Mouse (Mus musculus) thymus, postnatal 14 days (tissue): ENCODE measurements around the gene Armc6.
"Not testable (repeated sequence)": the region's sequence is repeated elsewhere in the genome, so short reads cannot be mapped to it uniquely, and the experiment has no call there.

Source experiments
- DNase-seq: peaks from one replicate; pipeline ENCODE4 v3.0.0; 2021

Gene Armc6

DNA sequence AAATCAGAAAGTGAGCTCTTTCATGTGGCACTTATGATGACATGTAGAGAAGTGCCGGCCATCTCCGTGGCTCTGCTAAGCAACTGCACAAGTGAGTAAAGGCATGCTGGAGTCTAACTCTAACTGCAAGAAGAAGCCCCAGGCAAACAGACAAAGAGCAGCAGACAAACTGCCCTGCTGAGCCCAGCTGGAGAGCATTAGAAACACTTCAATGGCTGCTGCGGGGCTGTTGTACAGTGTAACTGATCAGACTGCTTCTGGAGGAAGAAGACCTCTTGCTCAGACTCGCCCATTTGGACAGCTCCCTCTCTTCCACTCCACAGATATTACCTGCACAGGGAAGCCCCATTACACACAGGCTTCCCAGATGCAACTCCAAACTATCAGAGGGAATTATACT lies 6.3 kb downstream of the Armc6 start:
- DNase-seq = no peak

DNA sequence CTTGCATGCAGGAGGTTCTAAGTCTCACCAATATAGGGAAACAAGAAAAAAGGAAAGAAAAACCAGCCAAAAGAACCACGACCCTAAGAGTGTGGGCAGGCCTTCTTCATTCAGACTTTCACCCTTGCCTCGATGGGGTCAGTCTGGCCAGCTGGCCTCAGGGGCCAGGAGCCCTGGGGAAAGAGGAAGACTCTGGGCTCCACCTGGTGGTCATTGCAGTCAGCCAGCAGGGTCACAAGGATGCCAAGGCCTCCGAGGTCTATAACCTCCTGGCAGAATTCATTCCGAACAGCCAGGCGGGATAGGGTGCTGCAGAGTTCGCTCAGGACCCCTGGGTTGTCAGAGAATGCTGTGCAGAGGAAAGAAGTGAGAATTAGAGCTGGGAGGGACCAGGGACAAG lies 10.9 kb downstream of the Armc6 start:
- peak; percentile 27 for DNase-seq

DNA sequence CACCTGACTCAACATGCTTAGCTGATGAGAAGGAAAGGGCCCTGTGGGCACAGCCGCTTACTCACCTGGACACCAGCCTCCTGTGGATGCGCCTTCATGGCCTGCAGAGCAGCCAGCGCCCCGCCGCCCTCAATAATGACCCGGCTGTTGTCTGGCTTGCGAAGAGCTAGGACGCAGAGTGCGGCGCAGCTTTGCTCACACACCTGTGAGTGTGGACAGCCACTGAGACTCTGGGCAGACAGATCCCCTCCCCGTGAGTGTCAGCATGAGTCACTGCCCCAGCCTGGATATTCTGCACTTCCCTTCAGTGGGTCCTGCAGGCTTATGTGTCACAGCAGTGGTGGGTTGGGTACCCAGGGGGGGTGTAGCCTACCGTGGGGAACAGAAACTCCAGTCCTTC lies 12.2 kb downstream of the Armc6 start:
- no peak for DNase-seq

DNA sequence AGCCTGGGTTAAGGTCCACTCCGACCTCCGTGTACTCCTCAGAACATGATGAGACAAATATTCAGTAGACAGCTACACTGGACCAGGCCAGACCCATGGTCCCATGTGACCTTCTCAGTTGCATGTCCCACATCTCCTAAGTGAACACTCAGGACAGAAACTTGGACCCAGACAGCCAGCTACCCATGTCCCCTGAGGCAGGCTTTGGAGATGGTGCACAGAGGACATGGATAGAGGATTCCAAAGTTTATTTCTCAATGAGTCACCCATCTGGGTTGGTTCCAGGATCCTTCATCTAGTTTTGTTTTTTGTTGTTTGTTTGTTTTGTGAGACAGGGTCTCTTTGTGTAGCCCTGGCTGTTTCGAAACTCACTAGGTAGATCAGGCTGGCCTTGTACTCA lies 13.4 kb downstream of the Armc6 start:
- no peak for DNase-seq

DNA sequence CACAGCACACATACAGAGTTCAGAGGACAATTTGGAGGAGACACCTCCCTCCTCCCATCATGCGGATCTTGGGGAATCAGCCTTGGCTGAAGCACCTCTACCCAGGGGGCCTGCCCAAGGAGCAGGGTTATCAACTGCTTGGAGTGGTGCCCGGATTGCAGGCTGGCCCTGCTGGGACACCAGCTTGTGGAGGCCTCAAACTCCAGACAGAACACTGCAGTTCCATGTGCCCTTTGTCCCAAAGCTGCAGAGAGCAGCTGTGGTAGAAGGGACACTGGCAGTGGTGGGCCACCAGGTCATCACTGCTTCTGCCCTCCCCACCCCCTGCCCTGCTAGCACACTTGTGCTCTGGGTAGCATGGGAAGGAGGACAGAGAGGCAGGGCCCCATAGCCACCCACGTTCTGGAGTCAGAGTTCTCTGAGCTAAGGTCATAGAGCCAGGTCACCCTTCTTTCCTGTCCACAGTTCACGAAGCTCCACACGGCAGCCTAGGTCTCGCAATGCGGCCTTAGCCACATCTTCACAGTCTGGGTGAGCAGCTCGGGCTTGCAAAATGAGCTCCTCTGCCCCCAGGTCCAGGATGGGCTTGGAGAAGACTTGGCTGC lies 13.9 kb downstream of the Armc6 start:
- no peak for DNase-seq

DNA sequence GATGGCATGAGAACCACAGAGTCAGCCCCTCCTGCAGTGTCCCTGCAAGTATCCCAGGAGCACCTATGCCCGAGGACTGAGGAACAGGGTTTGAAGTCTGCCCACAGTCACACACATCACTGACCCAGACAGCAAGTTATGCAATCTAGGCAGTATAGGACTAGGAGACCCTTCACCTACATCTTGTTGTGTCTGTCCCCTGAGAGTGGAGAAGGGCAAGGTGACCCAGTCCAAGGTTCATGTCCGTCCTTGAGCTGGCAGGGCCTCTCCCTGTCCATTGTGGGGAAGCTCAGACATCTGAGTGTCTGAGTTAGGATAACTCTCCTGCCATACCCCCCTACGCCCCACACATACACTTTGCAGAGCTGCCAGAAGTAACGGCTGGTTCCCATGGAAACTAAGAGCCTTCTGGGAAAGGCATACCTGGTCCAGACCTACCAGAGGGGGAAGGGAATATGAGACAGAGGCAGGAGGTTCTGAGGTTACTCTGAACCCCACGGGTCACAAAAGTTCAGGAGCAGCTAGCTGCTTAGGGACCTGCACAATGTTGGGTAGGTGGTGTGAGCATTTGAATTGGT lies 15.1 kb downstream of the Armc6 start:
- DNase-seq = no peak

DNA sequence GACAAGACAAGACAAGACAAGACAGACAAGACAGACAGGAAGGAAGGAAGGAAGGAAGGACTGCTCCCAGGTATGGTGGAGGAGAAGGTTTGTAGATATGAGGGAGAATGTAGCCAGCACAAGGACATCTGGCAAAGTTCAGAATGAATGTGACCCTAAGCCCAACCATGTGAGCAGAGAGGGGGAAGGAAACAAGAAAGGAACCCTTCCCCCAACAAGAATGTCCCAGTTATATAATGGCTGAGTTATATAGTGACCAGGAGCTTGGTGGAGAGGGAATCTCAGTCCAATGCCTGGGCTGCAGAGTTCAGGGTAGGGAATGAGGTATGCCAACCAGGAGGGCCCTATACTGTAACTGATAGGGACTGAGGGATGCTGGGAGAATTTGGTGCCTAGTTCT lies 16.8 kb downstream of the Armc6 start:
- DNase-seq = no peak

DNA sequence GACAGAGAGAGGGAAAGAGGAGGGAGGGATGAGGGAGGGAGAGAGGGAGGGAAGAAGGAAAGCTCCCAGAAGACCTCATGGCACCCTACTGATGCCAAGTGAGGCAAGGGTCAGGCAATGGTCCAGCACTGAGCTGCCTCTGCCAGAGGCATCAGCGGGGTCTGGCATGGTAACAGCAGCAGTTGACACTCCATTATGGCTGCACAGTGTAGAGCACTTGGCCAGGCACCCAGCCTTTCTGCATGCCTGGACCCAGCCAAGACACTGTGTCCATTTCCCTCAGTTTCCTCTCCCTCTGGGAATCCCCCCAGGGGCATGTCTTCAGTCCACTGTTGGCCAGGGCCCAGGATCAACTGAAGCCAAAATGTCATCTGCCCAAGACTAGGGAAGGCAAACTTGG lies 17.7 kb downstream of the Armc6 start:
- DNase-seq = no peak

DNA sequence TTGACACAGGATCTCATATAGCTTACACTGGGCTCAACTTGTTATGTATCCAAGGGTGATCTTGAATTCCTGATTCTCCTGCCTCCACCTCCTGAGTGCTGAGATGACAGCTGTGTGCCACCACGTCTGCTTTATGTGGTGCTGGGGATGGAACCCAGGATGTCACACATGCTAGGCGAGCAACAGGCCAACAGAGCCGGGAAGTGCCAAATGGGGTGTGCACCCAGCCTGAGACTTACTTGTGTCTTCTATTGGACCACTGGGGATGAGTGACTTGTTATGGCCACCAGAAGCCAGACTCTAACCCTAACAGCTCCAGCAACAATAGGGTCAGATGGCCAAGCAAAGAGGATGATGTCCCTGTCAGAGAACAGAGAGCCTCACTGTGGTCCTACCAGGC lies 18.1 kb downstream of the Armc6 start:
- not testable (repeated sequence) for DNase-seq

DNA sequence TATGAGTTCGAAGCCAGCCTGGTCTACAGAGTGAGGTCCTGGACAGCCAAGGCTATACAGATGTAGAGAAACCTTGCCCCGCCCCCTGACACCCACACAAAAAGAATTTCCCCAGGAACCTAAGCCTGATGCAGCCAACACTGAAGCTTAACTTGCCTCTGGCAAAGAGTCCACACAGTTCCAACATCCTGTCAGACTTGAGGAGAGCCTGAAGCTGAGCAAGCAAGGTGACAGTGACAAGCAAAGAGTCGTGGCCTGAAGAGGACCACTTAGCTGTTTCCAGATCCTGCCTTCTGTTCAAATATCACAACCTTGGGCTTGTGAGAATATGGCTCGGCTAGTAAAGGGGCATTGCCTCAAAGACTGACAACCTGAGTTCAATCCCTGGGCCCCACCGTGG lies 19.2 kb downstream of the Armc6 start:
- no peak for DNase-seq

DNA sequence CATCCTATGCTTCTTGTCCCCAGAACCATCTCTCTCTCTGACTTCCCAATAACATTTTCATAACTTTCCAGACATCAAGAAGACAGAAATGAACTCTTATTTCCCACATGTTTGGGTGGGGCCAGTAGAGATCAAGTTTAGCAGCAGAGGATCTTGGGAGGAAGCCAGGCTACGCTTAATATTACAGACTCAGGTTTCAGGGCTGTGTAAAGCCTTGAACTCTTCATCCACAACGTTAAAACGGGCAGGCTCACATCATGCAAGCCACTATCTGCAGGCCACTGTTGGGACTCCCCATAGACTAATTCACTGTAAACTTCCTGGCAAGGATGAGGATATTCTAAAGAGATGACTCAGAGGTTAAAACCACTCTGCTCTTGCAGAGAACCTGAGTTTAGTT lies 19.9 kb downstream of the Armc6 start:
- DNase-seq = no peak

DNA sequence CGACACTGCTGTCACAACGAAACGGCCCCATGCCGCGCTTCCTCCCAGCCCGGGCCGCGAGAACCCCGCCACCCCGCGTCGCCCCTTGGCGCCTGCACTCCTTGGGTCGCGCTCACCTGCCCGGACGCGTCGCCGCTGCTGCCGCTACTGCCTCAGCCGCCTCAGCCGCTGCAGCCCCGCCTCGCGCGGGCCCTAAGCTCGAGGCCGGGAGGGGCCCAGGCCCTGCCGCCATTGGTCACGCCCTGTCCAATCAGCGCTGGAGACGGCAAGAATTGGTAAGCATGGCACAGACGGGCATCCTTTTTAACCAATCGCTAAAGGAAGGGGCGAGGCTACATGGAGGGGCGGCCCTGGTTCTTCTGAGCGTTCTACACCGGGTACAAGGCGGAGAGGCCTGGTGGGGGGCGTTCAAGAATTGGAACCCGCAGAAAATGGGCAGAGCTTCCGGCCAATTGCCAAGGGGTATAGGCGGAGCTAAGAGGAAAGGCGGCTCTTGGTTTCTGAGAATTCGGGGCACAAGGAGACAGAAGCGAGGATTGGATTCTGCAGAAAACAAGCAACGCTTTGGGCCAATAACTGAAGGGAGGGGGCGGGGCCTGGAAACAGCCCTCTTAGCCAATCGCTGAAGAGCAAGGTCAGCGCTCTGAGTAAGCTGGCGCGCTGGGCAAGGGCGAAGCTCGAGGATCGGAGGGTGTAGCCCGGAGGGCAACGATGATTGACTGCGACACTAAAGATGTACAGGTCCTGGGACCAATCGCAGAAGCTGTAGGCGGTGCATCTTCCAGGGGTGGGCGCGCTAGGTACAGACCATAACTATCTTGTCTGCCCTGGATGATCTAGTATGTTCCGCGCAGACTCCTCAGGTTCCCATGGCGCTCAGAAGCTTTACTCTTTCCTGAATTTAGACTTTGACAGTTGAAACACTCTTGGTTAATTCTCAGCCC lies 21.9 kb downstream of the Armc6 start, which contains the start of gene Slc25a42:
Slc25a42 (minus strand) TSS at position 194 of the 944 bp plus-strand sequence.
- peak; percentile 96 for DNase-seq

DNA sequence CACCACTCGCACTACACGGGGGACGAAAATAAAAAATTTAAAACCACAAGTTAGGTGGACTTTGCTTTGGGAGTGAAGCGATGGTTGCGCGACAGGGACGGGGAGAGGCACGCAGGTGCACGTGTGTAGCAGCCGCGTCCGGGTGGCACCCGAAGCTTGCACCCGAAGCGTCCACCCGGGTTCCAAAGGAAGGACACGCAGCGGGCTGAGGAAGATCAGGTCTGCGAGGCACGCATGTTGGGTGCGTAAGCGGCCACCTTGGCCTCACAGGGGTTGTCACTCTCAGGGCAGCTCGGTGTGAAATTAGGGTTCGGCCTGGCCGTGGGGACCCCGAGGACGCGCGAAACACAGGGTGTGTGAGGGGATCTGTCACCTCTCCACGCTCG lies 22.5 kb downstream of the Armc6 start:
- DNase-seq = no peak

DNA sequence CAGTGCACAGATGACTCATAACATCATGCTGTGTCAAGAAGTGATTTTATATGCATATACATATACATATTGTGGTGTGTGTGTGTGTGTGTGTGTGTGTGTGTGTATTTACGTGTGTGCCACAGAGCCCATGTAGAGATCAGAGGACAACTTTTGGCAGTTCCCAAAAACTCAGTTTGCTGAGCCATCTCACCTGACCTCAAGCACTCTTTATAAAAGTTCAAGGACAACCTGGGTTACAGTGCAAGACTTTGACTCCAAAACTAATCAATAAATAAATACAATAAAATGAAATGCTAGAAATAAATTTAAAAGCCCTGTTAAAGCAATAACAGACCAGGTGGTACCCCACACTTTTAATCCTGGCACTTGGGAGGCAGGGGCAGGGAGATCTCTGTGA lies 23.0 kb downstream of the Armc6 start:
- DNase-seq = no peak

DNA sequence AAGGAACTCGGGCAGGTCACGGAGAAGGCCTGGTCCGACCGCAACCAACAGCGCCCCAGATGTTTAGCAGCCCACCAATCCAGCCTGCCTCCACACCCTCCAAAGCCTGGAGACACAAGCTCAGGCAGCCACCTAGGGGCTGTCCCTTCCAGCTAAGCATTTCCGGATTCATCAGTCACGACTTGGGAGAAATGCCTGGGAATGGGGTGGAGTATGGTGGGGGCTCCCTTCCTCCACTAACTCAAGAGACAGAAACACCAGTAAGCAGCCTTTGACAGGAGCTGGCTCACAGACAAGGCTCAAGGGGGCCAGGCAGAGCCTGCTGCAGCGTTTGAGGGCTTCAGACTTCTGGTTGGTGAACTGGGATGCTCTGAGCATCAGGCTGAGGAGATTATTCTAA lies 23.7 kb downstream of the Armc6 start:
- no peak for DNase-seq

DNA sequence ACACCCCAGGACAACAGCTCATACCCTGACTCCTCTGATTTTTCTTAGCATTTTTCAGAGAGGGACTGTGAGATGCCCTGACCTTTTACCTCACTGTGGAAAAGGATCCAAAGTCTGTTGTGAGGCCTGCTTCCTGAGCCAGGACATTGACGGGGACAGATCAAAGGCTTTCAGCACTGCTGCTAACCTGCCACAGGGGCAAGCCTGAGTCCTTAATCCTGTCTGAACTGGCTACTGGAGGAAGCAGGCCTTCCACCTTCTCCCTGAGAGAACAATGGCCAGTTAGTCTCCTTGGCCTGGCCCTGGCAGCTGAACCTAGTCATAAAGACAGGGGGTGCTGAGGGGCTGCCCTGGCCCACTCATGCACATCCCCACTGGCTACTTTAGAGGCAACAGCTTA lies 26.1 kb downstream of the Armc6 start:
- DNase-seq = no peak

DNA sequence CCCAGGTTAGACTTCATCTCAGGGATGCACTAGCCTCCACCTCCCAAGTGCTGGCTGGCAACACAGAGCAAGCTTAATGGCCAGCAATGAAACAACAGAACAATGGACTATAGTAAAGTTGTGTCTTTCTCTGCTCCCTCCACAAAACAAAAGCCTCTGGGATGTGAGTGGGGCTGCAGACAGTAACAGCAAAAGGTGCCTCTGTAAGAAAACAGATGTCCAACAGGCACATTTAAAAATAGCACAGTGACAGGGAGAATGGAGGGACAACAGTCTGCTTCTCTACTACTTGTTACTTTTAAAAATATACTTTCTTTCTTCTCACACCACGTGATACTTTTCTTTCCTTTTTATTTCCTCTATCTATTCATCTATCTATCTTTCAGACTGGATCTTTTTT lies 29.5 kb downstream of the Armc6 start:
- DNase-seq = no peak

DNA sequence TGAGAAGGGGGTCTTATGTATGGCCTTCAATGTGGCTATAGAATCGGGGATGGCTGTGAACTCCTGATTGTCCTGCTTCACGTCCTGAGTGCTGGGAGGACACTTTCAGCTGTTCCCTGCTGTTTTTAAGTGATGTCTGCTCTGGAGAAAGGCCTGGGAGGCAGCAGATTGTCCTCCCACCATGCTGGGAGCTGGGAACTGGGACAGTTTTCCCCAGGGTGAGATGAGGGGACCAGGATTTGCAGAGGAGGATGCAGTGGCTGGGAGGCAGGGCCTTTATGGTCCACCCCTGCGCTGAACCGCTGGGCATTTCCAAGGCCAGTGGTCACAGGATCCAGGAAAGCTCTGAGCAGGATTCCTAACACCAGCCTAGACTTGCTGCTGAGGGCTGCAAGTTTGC lies 31.2 kb downstream of the Armc6 start:
- no peak for DNase-seq

DNA sequence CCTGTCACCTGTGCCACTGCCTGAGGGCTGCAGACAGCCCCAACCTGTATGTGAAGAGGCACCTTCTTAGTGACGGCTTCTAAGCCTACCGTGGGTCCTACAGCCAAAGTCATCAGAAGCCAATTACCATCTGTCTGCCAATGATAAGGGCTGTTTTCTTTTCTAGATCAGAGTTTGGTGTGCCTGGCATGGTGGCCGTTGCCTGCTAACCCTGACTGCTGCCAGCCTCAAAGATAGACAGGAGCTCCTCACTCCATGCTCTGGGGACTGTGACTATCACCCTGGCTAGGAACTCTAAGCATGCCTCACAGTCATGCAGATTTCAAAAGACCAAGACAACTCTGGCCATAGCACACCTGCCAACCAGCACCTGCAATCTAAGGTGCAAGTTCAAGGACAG lies 32.8 kb downstream of the Armc6 start:
- no peak for DNase-seq

DNA sequence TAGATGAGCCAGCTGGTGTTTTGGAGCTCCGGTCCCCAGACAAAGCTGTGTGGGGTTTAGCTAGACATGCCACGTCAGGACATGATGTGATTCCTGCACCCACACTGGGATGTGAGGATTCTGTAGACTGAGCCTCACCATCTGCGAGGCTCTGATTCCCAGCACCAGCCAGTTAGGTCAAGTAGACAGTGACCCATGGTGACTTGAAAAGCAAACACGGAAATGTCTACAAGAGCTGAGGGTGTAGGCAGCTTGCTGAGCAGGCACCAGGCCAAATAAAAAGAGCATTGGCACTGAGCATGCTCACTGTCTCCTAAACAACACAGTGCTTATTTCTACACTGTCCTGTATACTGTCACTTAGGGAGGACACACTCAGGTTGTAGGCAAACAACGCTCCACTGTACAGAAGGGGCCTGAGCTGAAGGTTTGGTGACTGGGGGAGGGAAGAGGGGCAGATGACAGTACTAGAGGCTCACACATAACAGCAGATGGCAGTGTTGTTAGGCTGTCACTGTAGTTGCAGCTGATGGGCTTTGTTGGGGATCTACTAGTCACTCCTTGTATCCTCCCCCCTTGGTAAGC lies 34.1 kb downstream of the Armc6 start:
- DNase-seq = peak; percentile 32

DNA sequence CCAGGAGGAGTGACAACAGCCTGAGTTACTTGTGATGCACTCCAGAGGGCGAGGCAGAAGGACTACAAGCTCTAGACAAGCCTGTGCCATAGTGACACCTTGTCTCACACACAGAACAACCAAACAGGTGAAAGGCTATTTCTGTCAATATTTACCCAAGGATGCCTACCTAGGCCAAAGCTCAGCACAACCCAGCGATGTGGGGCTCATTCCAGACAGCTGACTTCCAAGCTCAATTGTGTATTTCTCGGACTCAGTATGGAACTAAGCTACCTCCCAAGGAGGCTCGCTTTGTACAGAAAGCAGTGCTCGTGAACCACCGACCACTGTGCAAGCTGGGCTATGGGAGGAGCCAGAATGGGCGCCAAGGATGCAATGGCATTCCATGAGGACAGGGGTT lies 36.7 kb downstream of the Armc6 start:
- no peak for DNase-seq

DNA sequence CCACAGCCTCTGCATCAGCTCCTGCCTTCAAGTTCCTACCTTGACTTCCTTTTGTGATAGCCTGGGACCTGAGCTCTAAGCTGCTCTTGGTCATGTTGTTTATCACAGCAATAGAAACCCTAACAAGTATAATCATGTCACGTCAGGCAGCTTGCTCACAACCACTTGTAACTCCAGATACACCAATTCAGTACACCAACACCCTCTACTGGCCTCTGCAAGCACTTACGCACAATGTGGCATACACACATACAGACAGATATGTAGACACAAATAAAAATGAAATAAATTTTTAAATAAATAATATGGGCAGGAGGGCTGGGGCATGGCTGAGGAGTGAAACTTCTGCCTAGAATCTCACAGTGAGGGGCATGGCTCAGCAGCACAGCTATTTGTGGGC lies 38.5 kb downstream of the Armc6 start:
- DNase-seq = no peak

DNA sequence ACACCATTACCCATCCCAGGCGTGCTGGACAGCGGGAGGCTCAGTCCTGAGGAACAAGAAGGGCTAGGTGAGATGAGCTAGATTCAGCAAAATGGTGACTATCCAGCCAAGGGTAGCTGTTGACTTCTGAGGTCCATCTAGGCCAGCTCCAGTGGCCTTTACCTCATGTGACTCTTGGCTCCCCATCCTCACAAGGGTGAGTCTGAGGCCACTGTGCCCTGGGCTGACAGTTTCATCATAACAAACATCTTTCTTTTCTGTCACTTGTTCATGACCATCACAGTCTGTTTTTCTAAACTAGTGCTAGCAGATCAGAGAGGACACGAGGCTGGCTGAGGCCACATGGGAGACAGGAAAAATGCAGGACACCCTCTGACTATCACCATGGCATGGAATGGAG lies 40.1 kb downstream of the Armc6 start:
- no peak for DNase-seq

DNA sequence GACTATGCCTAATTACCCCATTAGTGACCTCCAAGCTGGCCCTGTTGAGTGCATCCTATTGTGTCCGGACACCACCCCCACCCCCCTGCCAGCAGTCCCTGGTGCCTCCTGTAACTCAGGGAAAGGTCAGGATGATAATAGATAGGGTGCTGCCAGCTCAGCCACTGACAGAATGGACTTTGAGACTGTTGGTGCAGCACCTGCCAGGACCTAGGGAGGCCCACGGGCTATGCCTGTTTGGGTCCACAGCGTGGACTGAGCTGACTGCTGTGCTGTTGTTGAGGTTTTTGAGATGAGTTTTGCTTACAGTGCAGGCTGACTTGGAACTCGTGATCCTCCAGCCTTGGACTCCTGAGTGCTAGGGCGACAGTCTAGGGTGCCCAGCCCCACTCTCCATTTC lies 41.0 kb downstream of the Armc6 start:
- no peak for DNase-seq
